Mouse (Mus musculus) cerebellum, postnatal 14 days (tissue): ENCODE measurements around the gene Olfr1335.

Source experiments
- DNase-seq, 2 experiments: peaks; one replicate each; pipeline ENCODE4 v3.0.0; 2021; ENCODE audit warnings: mixed read lengths in 2 of 2

Olfr1335 gene

GRCm38 (mm10) chr4:118809844-118810243, at the start of gene Olfr1335:
Gene Olfr1335, minus strand, starts transcription at chr4:118809944.
- no peak for DNase-seq

- no peak for DNase-seq
These were observed 26.4 kb upstream of the Olfr1335 start, which contains the start of gene Olfr1333 for GRCm38 (mm10) chr4:118836179-118836578. Gene Olfr1333, minus strand, starts transcription at chr4:118836279.

DNA sequence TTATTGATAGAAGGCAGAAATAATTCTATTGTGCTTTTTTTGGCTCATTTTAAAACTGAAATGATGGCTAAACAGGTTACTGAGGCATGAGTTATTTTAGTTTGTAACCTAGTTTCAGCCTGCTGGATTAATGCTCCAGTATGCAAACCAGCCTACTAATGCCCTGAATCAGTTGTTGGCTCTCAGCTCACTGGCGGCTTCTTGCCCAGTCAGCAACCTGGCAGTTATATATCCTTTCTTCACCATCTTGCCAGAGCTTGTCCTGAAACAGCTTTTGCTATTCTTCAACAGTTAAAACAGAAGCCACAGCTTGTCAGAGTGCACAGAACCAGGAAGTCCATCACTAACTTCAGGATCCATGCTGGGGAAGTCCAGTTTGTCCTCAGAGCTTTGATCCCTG, 9.2 kb upstream of the Olfr1335 start:
- DNase-seq: peak; percentile 52 to 69

DNA sequence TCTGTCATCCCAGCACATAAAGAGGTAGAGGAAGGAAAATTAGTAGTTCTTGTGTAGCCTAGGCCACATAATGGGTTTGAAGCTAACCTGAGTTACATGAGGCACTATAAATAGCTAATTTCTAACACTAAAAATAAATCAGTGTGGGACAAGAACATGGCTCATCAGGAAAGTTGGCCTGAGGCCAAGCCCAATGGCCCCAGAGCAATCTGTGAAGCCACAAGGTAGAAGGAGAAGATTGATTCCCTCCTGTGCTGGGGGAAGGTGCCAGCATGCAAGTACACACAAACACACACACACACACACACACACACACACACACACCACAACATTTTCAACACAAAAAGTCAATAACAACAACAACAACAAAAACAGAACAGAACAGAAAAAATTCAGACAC, 16.9 kb downstream of the Olfr1335 start:
- DNase-seq: peak; percentile 61 to 64

DNA sequence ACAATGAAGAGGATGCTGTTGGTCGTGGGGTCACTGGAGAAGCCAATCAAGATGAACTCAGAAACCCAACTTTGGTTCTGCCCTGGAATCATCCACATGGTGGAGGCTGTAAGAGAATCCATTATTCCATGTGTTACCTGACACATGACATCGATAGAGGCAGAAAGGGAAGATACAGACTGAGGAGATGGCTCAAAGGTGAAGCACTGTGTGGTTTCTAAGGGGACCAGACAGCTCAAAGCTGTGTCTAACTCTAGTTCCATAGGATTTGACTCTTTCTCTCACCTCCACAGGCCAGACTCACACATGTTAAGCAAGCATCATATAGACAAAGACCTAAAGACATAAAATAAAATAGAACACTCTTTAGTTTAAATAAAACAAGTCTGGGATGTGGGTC, 27.3 kb downstream of the Olfr1335 start, which contains the start of gene Olfr1337:
TSS of gene Olfr1337 (minus strand) at position 101 of the 400 bp plus-strand sequence.
- no peak for DNase-seq
